15 mouse cellular contexts compared by ENCODE assay signal in the genomic region with DNA sequence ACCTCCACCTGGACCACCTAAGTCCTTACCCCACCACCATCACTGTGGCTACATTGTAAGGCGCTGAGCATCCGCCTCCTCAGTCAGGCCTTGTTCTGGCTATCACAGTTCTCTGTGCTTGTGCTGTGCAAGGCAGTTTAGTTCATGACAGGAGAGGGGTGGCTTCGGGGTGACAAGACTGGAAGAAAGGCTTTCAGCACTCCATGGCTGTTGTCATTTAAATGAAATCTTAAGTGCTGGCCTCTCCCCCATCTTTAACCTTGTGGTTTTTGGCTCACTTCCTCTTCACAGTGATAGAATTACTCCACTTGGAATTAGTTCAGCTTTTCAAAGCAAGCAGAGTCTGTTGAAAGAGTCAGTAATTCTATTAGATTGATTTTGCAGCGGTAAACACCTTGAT. TPM values are rescaled to one million over a fixed set of nuclear protein-coding genes. Genes with fewer than 3 reads are reported as not detected.
DNase-seq lines count a peak whose midpoint lies in the region; ATAC-seq lines count a peak whose summit lies in the region.
"Had no signal": no experiment of that assay in that cellular context is flagged by ENCODE, and none has a peak within 500 bp of the region (broad histone marks: within the 10 kb centered on the region; RNA-seq: fewer than 3 reads in every experiment).

No protein-coding gene starts in this region.

- 71% methylated on average over 4 of the region's 4 CpGs for WGBS in kidney, embryonic 14.5 days

- no peak overlapping the region for H3K4me2 ChIP-seq in kidney, embryonic 14.5 days (replicated peaks; ENCODE audit: low read depth, low read length)

- no peaks in the 10 kb centered on the region for H3K9me3 ChIP-seq in kidney, embryonic 14.5 days (ENCODE audit: control insufficient read depth, low read length)

- no peak for DNase-seq in kidney, postnatal 10 days
- DNase-seq in 3T3-L1 (ENCODE audit: low read depth, low spot score), result peak; percentile 28
- peak; percentile 94 for DNase-seq in ES-CJ7 (ENCODE audit: low read depth, low spot score)
- no peak for DNase-seq in frontal cortex, adult 2 months (ENCODE audit: extremely low spot score in 1 of 2, low spot score in 1 of 2)
- DNase-seq in layer of hippocampus, adult 11-12 months (ENCODE audit: low spot score), result no peak
- DNase-seq: cerebellum, postnatal 14 days; heart, postnatal 36 days; layer of hippocampus, adult 9-11 months; left cerebral cortex, postnatal 4 days had no signal

- H3K27me3 ChIP-seq in kidney, embryonic 14.5 days (ENCODE audit: control insufficient read depth, insufficient read depth, low read length), result no peaks in the 10 kb centered on the region

- no peak overlapping the region for H3K27ac ChIP-seq in kidney, embryonic 14.5 days (ENCODE audit: low read depth, low read length)
- H3K27ac ChIP-seq: macrophage had no signal

- 0 out of 2 replicates have a peak, but pooled peaks have one; percentile 29 for ATAC-seq in kidney, embryonic 14.5 days (ENCODE audit: low FRiP score, low TSS enrichment)
- ATAC-seq in common myeloid progenitor, adult 5-6 weeks (replicated peaks; ENCODE audit: low read depth, poor library complexity, severe bottlenecking), result peak; percentile 84
- no peak for ATAC-seq in megakaryocyte-erythroid progenitor cell, adult 5-6 weeks (replicated peaks; ENCODE audit: low FRiP score, low TSS enrichment, poor library complexity, severe bottlenecking)
- ATAC-seq: CD4-positive, CD25-positive, alpha-beta regulatory T cell, adult 4 months; intestine, postnatal 0 days had no signal

- H3K9ac ChIP-seq in kidney, embryonic 14.5 days (ENCODE audit: low read depth, low read length), result no peak overlapping the region

- no peak overlapping the region for H3K4me3 ChIP-seq in kidney, embryonic 14.5 days (ENCODE audit: low read length)

- no peaks in the 10 kb centered on the region; the same call in 1 of the 2 replicates for H3K36me3 ChIP-seq in kidney, embryonic 14.5 days (ENCODE audit: control insufficient read depth, insufficient read depth, low read length)

- no peaks in the 10 kb centered on the region for H3K4me1 ChIP-seq in kidney, embryonic 14.5 days (ENCODE audit: control insufficient read depth, insufficient read depth, low read length)

RNA-seq across cellular contexts. Expression of gene Elovl6, which starts 41.5 kb away (rescaled TPM):
- 38.9 and 50.4 TPM in 2 replicates for polyA plus RNA-seq in kidney, embryonic 14.5 days (2014; fragmentation: Nextera tagmentation; extraction: Ambion mirVana)
- 19.4 and 21.3 TPM in 2 replicates for total RNA-seq in common myeloid progenitor, adult 5-6 weeks (2017)
- polyA plus RNA-seq in frontal cortex, adult 2 months (2012; rRNA removed), result 27.4 and 28.1 TPM in 2 replicates
- 13.0 and 19.4 TPM in 2 replicates for total RNA-seq in megakaryocyte-erythroid progenitor cell, adult 5-6 weeks (2014; fragmentation: Nextera tagmentation)
- 15.8 and 17.0 TPM in 2 replicates for total RNA-seq in megakaryocyte-erythroid progenitor cell, adult 5-6 weeks (2017)

Comparison
In these comparisons a context has a peak if more than half of its experiments do, and no peak if none do; other contexts are left out.
1. DNase-seq: peak in 3T3-L1 (single experiment) and ES-CJ7 (single experiment); none in kidney, postnatal 10 days (single experiment), frontal cortex, adult 2 months (0 of 2) and layer of hippocampus, adult 11-12 months (single experiment).